Mouse (Mus musculus): Measurements from ENCODE around the gene Pde9a.

- TF ChIP-seq CTCF (IDR thresholded peaks at IDR 0.05; ENCODE audit: borderline replicate concordance, insufficient read depth, low read length) (no peak), POLR2A (IDR thresholded peaks at IDR 0.05; ENCODE audit: low read depth, low read length) (no peak)
Observed at GRCm38 (mm10) chr17:31402713-31403112, 16.7 kb downstream of the Pde9a start.
